Mouse (Mus musculus): Measurements from ENCODE around the gene Rere. TPM values are rescaled to one million over a fixed set of nuclear protein-coding genes. Genes with fewer than 3 reads are reported as not detected.
"Not testable (repeated sequence)": the region's sequence is repeated elsewhere in the genome, so short reads cannot be mapped to it uniquely, and the experiment has no call there.

The Rere gene
- polyA plus RNA-seq, 1 experiment from 2014 or later: 34.5 TPM

GRCm38 (mm10) chr4:150279336-150279735, 2.1 kb upstream of the Rere start:
- H3K4me3 ChIP-seq (replicated peaks; ENCODE audit: low read length); ATAC-seq; H3K9me3 ChIP-seq (ENCODE audit: control insufficient read depth, low read length); H3K36me3 ChIP-seq (ENCODE audit: control insufficient read depth, insufficient read depth); H3K9ac ChIP-seq (replicated peaks; ENCODE audit: low read depth, low read length); H3K27me3 ChIP-seq (replicated peaks; ENCODE audit: control insufficient read depth, insufficient read depth, low read length); H3K4me2 ChIP-seq (ENCODE audit: low read length); H3K27ac ChIP-seq (ENCODE audit: low read length): not testable (repeated sequence)
- peaks cover 12% of the 10 kb centered on the region for H3K4me1 ChIP-seq (replicated peaks; ENCODE audit: control insufficient read depth, insufficient read depth, low read length)
- 89% methylated on average over 5 of the region's 7 CpGs for WGBS

- Histone ChIP-seq H3K4me2 (ENCODE audit: low read length) (no peak overlapping the region), H3K27ac (ENCODE audit: low read length) (no peak overlapping the region; the same call in 1 of the 2 replicates)
Observed at GRCm38 (mm10) chr4:150280002-150280401, 1.4 kb upstream of the Rere start.

GRCm38 (mm10) chr4:150280459-150280858, 987 bp upstream of the Rere start:
- Histone ChIP-seq H3K9ac (replicated peaks; ENCODE audit: low read depth, low read length) (no peak overlapping the region), H3K4me3 (replicated peaks; ENCODE audit: low read length) (no peak overlapping the region; the same call in 1 of the 2 replicates), H3K9me3 (ENCODE audit: control insufficient read depth, low read length) (no peaks in the 10 kb centered on the region), H3K4me1 (replicated peaks; ENCODE audit: control insufficient read depth, insufficient read depth, low read length) (peaks cover 12% of the 10 kb centered on the region), H3K27me3 (replicated peaks; ENCODE audit: control insufficient read depth, insufficient read depth, low read length) (no peaks in the 10 kb centered on the region), H3K36me3 (ENCODE audit: control insufficient read depth, insufficient read depth) (no peaks in the 10 kb centered on the region), H3K27ac (ENCODE audit: low read length) (peak overlapping the region; percentile 98), H3K4me2 (ENCODE audit: low read length) (peak overlapping the region; percentile 68; the same call in 1 of the 2 replicates)
- ATAC-seq: no peak
- WGBS: 42% methylated on average over 4 of the region's 4 CpGs

More at GRCm38 (mm10) chr4:150280002-150280401, 1.4 kb upstream of the Rere start:
- H3K27me3 ChIP-seq (replicated peaks; ENCODE audit: control insufficient read depth, insufficient read depth, low read length): no peaks in the 10 kb centered on the region
- no peak for ATAC-seq
- no peaks in the 10 kb centered on the region for H3K9me3 ChIP-seq (ENCODE audit: control insufficient read depth, low read length)
- H3K36me3 ChIP-seq (ENCODE audit: control insufficient read depth, insufficient read depth): no peaks in the 10 kb centered on the region
- no peak overlapping the region for H3K9ac ChIP-seq (replicated peaks; ENCODE audit: low read depth, low read length)
- WGBS: 34% methylated on average over 2 of the region's 2 CpGs
- no peak overlapping the region for H3K4me3 ChIP-seq (replicated peaks; ENCODE audit: low read length)
- peaks cover 12% of the 10 kb centered on the region for H3K4me1 ChIP-seq (replicated peaks; ENCODE audit: control insufficient read depth, insufficient read depth, low read length)

GRCm38 (mm10) chr4:150281891-150282630, 615 bp downstream of the Rere start:
- Histone ChIP-seq H3K9me3 (ENCODE audit: control insufficient read depth, low read length) (no peaks in the 10 kb centered on the region), H3K27me3 (replicated peaks; ENCODE audit: control insufficient read depth, insufficient read depth, low read length) (no peaks in the 10 kb centered on the region), H3K4me2 (ENCODE audit: low read length) (peak overlapping the region; percentile 75), H3K9ac (replicated peaks; ENCODE audit: low read depth, low read length) (peak overlapping the region; percentile 100), H3K4me3 (replicated peaks; ENCODE audit: low read length) (peak overlapping the region; percentile 99), H3K4me1 (replicated peaks; ENCODE audit: control insufficient read depth, insufficient read depth, low read length) (peaks cover 20% of the 10 kb centered on the region), H3K27ac (ENCODE audit: low read length) (peak overlapping the region; percentile 92), H3K36me3 (ENCODE audit: control insufficient read depth, insufficient read depth) (no peaks in the 10 kb centered on the region)
- under 1% methylated on average over 50 of the region's 50 CpGs for WGBS
- peak; percentile 24 for ATAC-seq

- 1% methylated on average over 5 of the region's 5 CpGs for WGBS
- Histone ChIP-seq H3K36me3 (ENCODE audit: control insufficient read depth, insufficient read depth) (no peaks in the 10 kb centered on the region), H3K9ac (replicated peaks; ENCODE audit: low read depth, low read length) (peak overlapping the region; percentile 100), H3K9me3 (ENCODE audit: control insufficient read depth, low read length) (no peaks in the 10 kb centered on the region), H3K27ac (ENCODE audit: low read length) (peak overlapping the region; percentile 92), H3K4me1 (replicated peaks; ENCODE audit: control insufficient read depth, insufficient read depth, low read length) (peaks cover 21% of the 10 kb centered on the region), H3K4me2 (ENCODE audit: low read length) (peak overlapping the region; percentile 75), H3K4me3 (replicated peaks; ENCODE audit: low read length) (peak overlapping the region; percentile 99), H3K27me3 (replicated peaks; ENCODE audit: control insufficient read depth, insufficient read depth, low read length) (no peaks in the 10 kb centered on the region)
- no peak for ATAC-seq
Observed at GRCm38 (mm10) chr4:150282631-150283334, 1.3 kb downstream of the Rere start.

- Histone ChIP-seq H3K4me3 (replicated peaks; ENCODE audit: low read length) (peak overlapping the region; percentile 99), H3K9me3 (ENCODE audit: control insufficient read depth, low read length) (no peaks in the 10 kb centered on the region), H3K27ac (ENCODE audit: low read length) (peak overlapping the region; percentile 71), H3K9ac (replicated peaks; ENCODE audit: low read depth, low read length) (peak overlapping the region; percentile 100), H3K4me1 (replicated peaks; ENCODE audit: control insufficient read depth, insufficient read depth, low read length) (peaks cover 22% of the 10 kb centered on the region), H3K36me3 (ENCODE audit: control insufficient read depth, insufficient read depth) (no peaks in the 10 kb centered on the region), H3K4me2 (ENCODE audit: low read length) (peak overlapping the region; percentile 75), H3K27me3 (replicated peaks; ENCODE audit: control insufficient read depth, insufficient read depth, low read length) (no peaks in the 10 kb centered on the region)
- WGBS: 2% methylated on average over 2 of the region's 2 CpGs
- no peak for ATAC-seq
Observed at GRCm38 (mm10) chr4:150283335-150283638, 1.8 kb downstream of the Rere start.

GRCm38 (mm10) chr4:150283993-150284392, 2.5 kb downstream of the Rere start:
- no peaks in the 10 kb centered on the region for H3K9me3 ChIP-seq (ENCODE audit: control insufficient read depth, low read length)
- 3% methylated on average over 6 of the region's 6 CpGs for WGBS
- H3K4me3 ChIP-seq (replicated peaks; ENCODE audit: low read length): peak overlapping the region; percentile 99
- peak overlapping the region; percentile 100 for H3K9ac ChIP-seq (replicated peaks; ENCODE audit: low read depth, low read length)
- H3K27me3 ChIP-seq (replicated peaks; ENCODE audit: control insufficient read depth, insufficient read depth, low read length): no peaks in the 10 kb centered on the region
- no peaks in the 10 kb centered on the region for H3K36me3 ChIP-seq (ENCODE audit: control insufficient read depth, insufficient read depth)
- ATAC-seq: no peak
- H3K27ac ChIP-seq (ENCODE audit: low read length): peak overlapping the region; percentile 70
- peak overlapping the region; percentile 75 for H3K4me2 ChIP-seq (ENCODE audit: low read length)
- peaks cover 26% of the 10 kb centered on the region for H3K4me1 ChIP-seq (replicated peaks; ENCODE audit: control insufficient read depth, insufficient read depth, low read length)

- H3K36me3 ChIP-seq (ENCODE audit: control insufficient read depth, insufficient read depth): no peaks in the 10 kb centered on the region
- ATAC-seq: no peak
- H3K9me3 ChIP-seq (ENCODE audit: control insufficient read depth, low read length): no peaks in the 10 kb centered on the region
- H3K4me3 ChIP-seq (replicated peaks; ENCODE audit: low read length): no peak overlapping the region
- H3K27ac ChIP-seq (ENCODE audit: low read length): no peak overlapping the region
- 85% methylated on average over 8 of the region's 8 CpGs for WGBS
- H3K9ac ChIP-seq (replicated peaks; ENCODE audit: low read depth, low read length): no peak overlapping the region
- H3K27me3 ChIP-seq (replicated peaks; ENCODE audit: control insufficient read depth, insufficient read depth, low read length): no peaks in the 10 kb centered on the region
- H3K4me1 ChIP-seq (replicated peaks; ENCODE audit: control insufficient read depth, insufficient read depth, low read length): peaks cover 28% of the 10 kb centered on the region
- no peak overlapping the region for H3K4me2 ChIP-seq (ENCODE audit: low read length)
Observed at GRCm38 (mm10) chr4:150286980-150287379, 5.5 kb downstream of the Rere start.

GRCm38 (mm10) chr4:150287463-150287862, 6.0 kb downstream of the Rere start:
- H3K4me3 ChIP-seq (replicated peaks; ENCODE audit: low read length); H3K27me3 ChIP-seq (replicated peaks; ENCODE audit: control insufficient read depth, insufficient read depth, low read length); H3K27ac ChIP-seq (ENCODE audit: low read length); ATAC-seq; H3K9me3 ChIP-seq (ENCODE audit: control insufficient read depth, low read length); H3K4me2 ChIP-seq (ENCODE audit: low read length); H3K36me3 ChIP-seq (ENCODE audit: control insufficient read depth, insufficient read depth); H3K9ac ChIP-seq (replicated peaks; ENCODE audit: low read depth, low read length): not testable (repeated sequence)
- peaks cover 28% of the 10 kb centered on the region for H3K4me1 ChIP-seq (replicated peaks; ENCODE audit: control insufficient read depth, insufficient read depth, low read length)
- WGBS: 73% methylated on average over 1 of the region's 1 CpGs

Data from forebrain, embryonic 16.5 days (tissue).